Mouse (Mus musculus): Measurements from ENCODE around the gene Herc6. TPM values are rescaled to one million over a fixed set of nuclear protein-coding genes. Genes with fewer than 3 reads are reported as not detected.

Herc6 gene
- polyA plus RNA-seq, 1 experiment = 1.4 TPM

DNA sequence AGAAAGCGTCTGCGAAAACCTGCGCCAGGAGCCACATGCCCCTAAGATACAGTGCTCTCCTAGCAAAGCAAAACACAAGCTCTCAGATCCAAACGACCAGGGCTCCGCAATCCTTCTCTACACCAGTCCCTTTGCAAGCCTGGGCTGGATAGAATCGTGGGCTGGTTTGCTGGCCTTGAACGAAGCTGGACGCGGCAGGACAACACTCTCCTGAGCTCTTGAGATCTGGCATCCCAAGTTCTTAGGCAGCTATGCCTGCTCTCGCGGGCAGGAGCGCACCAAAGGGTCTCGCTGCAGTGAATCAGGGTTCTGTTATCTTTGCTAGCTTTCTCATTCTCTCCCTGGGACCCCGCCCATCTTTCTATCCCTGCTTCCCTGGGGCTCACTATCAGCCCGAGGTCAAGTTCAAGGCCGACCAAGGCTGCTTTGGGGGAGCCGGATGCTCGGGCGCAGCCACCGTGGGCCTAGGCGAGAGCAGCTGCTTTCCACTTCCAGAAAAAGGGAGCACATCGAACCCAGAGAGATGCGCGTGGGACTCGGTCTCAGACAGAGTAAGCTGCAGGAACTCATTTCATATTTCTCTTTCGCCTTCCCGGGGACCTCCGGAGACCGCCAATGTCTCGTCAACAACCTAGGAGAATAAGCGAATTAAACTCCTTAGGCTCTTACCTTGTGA is 46.1 kb upstream of the Herc6 start:
- Histone ChIP-seq H3K27me3 (ENCODE audit: control insufficient read depth, insufficient read depth, insufficient read length) (no peaks in the 10 kb centered on the region), H3K36me3 (ENCODE audit: control insufficient read depth, insufficient read depth) (no peaks in the 10 kb centered on the region), H3ac (ENCODE audit: control insufficient read depth, insufficient read length, low read depth) (peak overlapping the region; percentile 19), H3K4me3 (ENCODE audit: insufficient read depth, poor library complexity, severe bottlenecking) (peak overlapping the region; percentile 42), H3K79me3 (ENCODE audit: low read depth) (no peaks in the 10 kb centered on the region), H3K79me2 (ENCODE audit: control insufficient read depth, insufficient read depth) (no peaks in the 10 kb centered on the region)
- TF ChIP-seq CTCF (IDR thresholded peaks at IDR 0.05; ENCODE audit: control insufficient read depth, insufficient read depth, insufficient read length) (no peak), USF1 (IDR thresholded peaks at IDR 0.05; ENCODE audit: low read depth) (no peak), FOSL1 (IDR thresholded peaks at IDR 0.05; ENCODE audit: insufficient read depth, low read length, poor library complexity, severe bottlenecking) (no peak), MAX (IDR thresholded peaks at IDR 0.05) (no peak), MYOG (IDR thresholded peaks at IDR 0.05; ENCODE audit: control insufficient read depth, extremely low read depth, insufficient read length) (no peak), CEBPB (IDR thresholded peaks at IDR 0.05; ENCODE audit: low read depth) (no peak), MYOD1 (IDR thresholded peaks at IDR 0.05; ENCODE audit: control insufficient read depth, insufficient read length, low read depth) (no peak)

DNA sequence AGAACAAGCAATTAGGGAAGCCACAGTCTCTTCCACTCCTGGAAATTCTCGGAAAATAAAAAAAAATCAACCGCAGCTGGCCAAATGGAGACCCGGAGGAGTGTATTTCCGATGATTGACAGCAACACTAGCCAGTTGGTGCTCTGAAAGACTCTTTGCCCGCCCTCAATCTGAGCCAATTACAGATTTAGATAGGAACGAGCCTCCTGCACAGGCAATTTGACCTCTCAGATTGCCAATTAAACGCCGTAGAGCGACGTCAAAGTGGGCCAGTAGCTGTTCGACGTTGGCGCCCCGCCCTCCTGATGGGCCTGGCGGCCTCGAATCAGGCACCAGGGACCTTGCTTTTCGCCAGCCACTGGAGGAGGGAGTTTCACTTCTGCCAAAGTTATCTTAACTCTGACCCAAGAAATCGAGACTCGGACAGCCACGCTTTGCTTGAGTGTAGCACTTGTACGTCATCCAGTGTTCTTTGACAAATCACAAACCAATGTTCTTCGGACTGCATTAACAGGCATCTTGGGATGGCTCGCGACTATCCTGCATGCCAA is 45.3 kb upstream of the Herc6 start, which contains the start of gene Ppm1k:
TSS of gene Ppm1k (minus strand) at position 83 of the 551 bp plus-strand sequence.
- Histone ChIP-seq H3K79me3 (ENCODE audit: low read depth) (no peaks in the 10 kb centered on the region), H3K79me2 (ENCODE audit: control insufficient read depth, insufficient read depth) (no peaks in the 10 kb centered on the region), H3K4me3 (ENCODE audit: insufficient read depth, poor library complexity, severe bottlenecking) (peak within 1 kb of the TSS; percentile 42), H3ac (ENCODE audit: control insufficient read depth, insufficient read length, low read depth) (peak within 1 kb of the TSS; percentile 40), H3K27me3 (ENCODE audit: control insufficient read depth, insufficient read depth, insufficient read length) (no peaks in the 10 kb centered on the region), H3K36me3 (ENCODE audit: control insufficient read depth, insufficient read depth) (no peaks in the 10 kb centered on the region)
- TF ChIP-seq MAX (IDR thresholded peaks at IDR 0.05) = peak; percentile 62
- no peak for TF ChIP-seq MYOD1 (IDR thresholded peaks at IDR 0.05; ENCODE audit: control insufficient read depth, insufficient read length, low read depth)

DNA sequence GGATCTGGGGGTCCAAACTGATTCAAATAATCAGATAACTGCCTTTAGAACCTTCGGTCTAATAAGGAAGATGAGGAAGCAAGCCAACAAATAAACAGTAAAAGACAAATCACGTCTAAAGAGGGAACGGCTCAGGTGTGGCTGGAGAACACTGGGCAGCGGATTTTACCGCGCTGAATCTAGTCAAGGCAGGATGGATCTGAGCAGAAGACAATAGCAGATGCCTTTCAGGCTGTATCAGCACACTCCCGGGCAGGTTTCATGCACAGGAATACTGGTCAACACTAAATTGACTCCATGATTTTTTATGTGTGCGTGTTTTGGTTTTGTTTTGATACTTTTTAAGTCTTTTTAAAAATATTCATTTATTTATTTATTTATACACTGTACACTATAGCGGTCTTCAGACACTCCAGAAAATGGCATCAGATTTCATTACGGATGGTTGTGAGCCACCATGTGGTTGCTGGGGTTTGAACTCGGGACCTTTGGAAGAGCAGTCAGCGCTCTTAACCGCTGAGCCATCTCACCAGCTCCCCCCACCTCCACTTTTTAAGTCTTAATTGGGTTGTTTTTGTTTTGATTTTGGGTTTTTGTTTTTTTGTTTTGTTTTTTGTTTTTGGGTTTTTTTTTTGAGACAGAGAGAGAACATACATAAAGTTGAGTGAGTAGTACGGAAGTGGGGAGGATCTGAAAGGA is 44.7 kb upstream of the Herc6 start:
- Histone ChIP-seq H3K36me3 (ENCODE audit: control insufficient read depth, insufficient read depth) (no peaks in the 10 kb centered on the region), H3K79me3 (ENCODE audit: low read depth) (no peaks in the 10 kb centered on the region), H3ac (ENCODE audit: control insufficient read depth, insufficient read length, low read depth) (peak overlapping the region; percentile 19), H3K27me3 (ENCODE audit: control insufficient read depth, insufficient read depth, insufficient read length) (no peaks in the 10 kb centered on the region), H3K4me3 (ENCODE audit: insufficient read depth, poor library complexity, severe bottlenecking) (peak overlapping the region; percentile 31), H3K79me2 (ENCODE audit: control insufficient read depth, insufficient read depth) (no peaks in the 10 kb centered on the region)
- TF ChIP-seq MYOG (IDR thresholded peaks at IDR 0.05; ENCODE audit: control insufficient read depth, extremely low read depth, insufficient read length) (no peak), CTCF (IDR thresholded peaks at IDR 0.05; ENCODE audit: control insufficient read depth, insufficient read depth, insufficient read length) (no peak), MYOD1 (IDR thresholded peaks at IDR 0.05; ENCODE audit: control insufficient read depth, insufficient read length, low read depth) (no peak), MAX (IDR thresholded peaks at IDR 0.05) (no peak), USF1 (IDR thresholded peaks at IDR 0.05; ENCODE audit: low read depth) (no peak), FOSL1 (IDR thresholded peaks at IDR 0.05; ENCODE audit: insufficient read depth, low read length, poor library complexity, severe bottlenecking) (no peak), CEBPB (IDR thresholded peaks at IDR 0.05; ENCODE audit: low read depth) (no peak)

DNA sequence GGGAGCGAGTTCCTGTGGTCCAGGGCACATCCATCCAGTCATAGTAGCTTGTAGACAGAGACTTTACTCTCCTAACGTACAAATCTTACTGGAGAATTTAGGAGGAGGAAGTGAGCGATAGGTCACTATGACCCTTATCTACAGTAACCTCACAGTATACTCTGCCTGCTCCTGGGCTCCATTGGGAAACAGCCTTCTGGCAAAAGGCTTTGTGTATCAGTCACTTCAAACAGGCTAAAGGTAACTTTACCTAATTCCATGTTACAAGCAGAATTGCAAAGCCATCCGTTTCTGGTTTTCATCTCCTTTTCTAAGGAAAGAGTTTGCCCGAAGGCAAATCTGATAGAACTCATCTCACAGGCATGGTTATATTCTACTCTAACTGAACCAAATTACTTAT is 42.9 kb upstream of the Herc6 start:
- no peak overlapping the region for H3K4me3 ChIP-seq (ENCODE audit: insufficient read depth, poor library complexity, severe bottlenecking)
- no peak overlapping the region for H3ac ChIP-seq (ENCODE audit: control insufficient read depth, insufficient read length, low read depth)
- H3K36me3 ChIP-seq (ENCODE audit: control insufficient read depth, insufficient read depth) = no peaks in the 10 kb centered on the region
- no peaks in the 10 kb centered on the region for H3K27me3 ChIP-seq (ENCODE audit: control insufficient read depth, insufficient read depth, insufficient read length)
- no peak for TF ChIP-seq MYOG (IDR thresholded peaks at IDR 0.05; ENCODE audit: control insufficient read depth, extremely low read depth, insufficient read length)
- no peak for TF ChIP-seq USF1 (IDR thresholded peaks at IDR 0.05; ENCODE audit: low read depth)
- TF ChIP-seq MAX (IDR thresholded peaks at IDR 0.05) = no peak
- TF ChIP-seq MYOD1 (IDR thresholded peaks at IDR 0.05; ENCODE audit: control insufficient read depth, insufficient read length, low read depth) = no peak
- no peak for TF ChIP-seq FOSL1 (IDR thresholded peaks at IDR 0.05; ENCODE audit: insufficient read depth, low read length, poor library complexity, severe bottlenecking)
- no peaks in the 10 kb centered on the region for H3K79me2 ChIP-seq (ENCODE audit: control insufficient read depth, insufficient read depth)
- H3K79me3 ChIP-seq (ENCODE audit: low read depth) = no peaks in the 10 kb centered on the region

DNA sequence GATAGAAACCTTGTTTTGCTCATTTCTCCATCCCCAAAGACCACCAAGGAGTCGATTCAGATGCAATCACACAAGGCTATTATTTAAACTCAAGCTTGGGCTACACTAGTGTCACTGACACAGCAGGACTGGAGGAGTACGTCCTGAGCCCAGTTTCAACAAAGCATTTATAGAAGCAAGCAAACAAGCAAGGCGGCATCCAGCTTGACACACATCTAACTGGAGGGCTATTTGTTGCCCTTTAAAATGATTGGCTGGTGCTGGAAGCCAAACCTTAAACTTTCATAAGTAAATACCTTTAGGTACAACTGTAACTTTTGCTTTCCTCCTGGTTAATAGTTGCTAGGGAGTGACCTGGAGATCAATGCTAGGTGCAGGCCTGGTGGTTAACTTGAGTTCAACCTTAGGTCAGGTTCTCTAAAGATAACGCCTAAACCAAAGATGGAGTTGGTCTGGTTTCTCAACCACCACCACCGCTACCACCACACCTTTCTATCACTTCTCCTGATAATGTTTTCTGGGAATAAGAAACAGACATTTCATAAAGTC is 39.8 kb upstream of the Herc6 start:
- no peaks in the 10 kb centered on the region for H3K79me2 ChIP-seq (ENCODE audit: control insufficient read depth, insufficient read depth)
- H3K4me3 ChIP-seq (ENCODE audit: insufficient read depth, poor library complexity, severe bottlenecking) = no peak overlapping the region
- no peaks in the 10 kb centered on the region for H3K79me3 ChIP-seq (ENCODE audit: low read depth)
- no peak for TF ChIP-seq MYOG (IDR thresholded peaks at IDR 0.05; ENCODE audit: control insufficient read depth, extremely low read depth, insufficient read length)
- TF ChIP-seq CTCF (IDR thresholded peaks at IDR 0.05; ENCODE audit: control insufficient read depth, insufficient read depth, insufficient read length) = no peak
- no peak for TF ChIP-seq MYOD1 (IDR thresholded peaks at IDR 0.05; ENCODE audit: control insufficient read depth, insufficient read length, low read depth)
- no peak for TF ChIP-seq CEBPB (IDR thresholded peaks at IDR 0.05; ENCODE audit: low read depth)
- no peak for TF ChIP-seq USF1 (IDR thresholded peaks at IDR 0.05; ENCODE audit: low read depth)
- no peak for TF ChIP-seq FOSL1 (IDR thresholded peaks at IDR 0.05; ENCODE audit: insufficient read depth, low read length, poor library complexity, severe bottlenecking)
- no peak for TF ChIP-seq MAX (IDR thresholded peaks at IDR 0.05)
- no peak overlapping the region for H3ac ChIP-seq (ENCODE audit: control insufficient read depth, insufficient read length, low read depth)
- no peaks in the 10 kb centered on the region for H3K36me3 ChIP-seq (ENCODE audit: control insufficient read depth, insufficient read depth)
- no peaks in the 10 kb centered on the region for H3K27me3 ChIP-seq (ENCODE audit: control insufficient read depth, insufficient read depth, insufficient read length)

All from C2C12 (cell line).